Mouse (Mus musculus): Measurements from ENCODE around the gene Smg8. TPM values are rescaled to one million over a fixed set of nuclear protein-coding genes. Genes with fewer than 3 reads are reported as not detected.

Smg8 gene
- total and polyA plus RNA-seq, 2 experiments from 2014 or later: 17.7 to 24.2 TPM

DNA sequence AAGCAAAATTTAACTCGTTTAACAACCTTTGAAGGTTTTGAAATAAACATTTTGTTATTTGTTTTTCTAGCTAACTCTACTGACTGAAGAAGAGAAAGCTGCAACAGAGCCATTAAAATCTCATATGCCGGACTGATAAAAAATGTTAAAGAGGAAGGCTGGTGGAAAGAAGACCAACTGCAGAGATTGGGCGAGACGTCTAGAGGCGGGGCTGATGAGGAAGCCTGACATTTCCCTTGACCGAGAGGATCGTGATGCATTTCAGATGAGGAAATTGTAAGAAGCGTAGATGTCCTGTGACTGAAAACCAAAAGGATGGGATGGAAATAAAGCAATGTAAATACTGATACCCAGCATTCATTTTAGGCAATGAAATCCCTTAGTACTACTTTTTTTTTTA is 35.3 kb upstream of the Smg8 start:
- Histone ChIP-seq H3K9ac (replicated peaks; ENCODE audit: low read length, poor library complexity, severe bottlenecking) (no peak overlapping the region), H3K9me3 (ENCODE audit: low read length) (no peaks in the 10 kb centered on the region), H3K27me3 (ENCODE audit: insufficient read depth, low read length) (no peaks in the 10 kb centered on the region), H3K4me2 (ENCODE audit: low read depth, low read length, poor library complexity, severe bottlenecking) (no peak overlapping the region), H3K4me3 (ENCODE audit: low read depth, low read length) (no peak overlapping the region), H3K27ac (ENCODE audit: low read depth, low read length) (no peak overlapping the region), H3K4me1 (ENCODE audit: insufficient read depth, low read length) (no peaks in the 10 kb centered on the region), H3K36me3 (ENCODE audit: insufficient read depth, low read length) (peaks cover 16% of the 10 kb centered on the region; the same call in 1 of the 2 replicates)
- DNase-seq (ENCODE audit: low spot score) (no peak), ATAC-seq (ENCODE audit: low FRiP score) (no peak)
- 68% methylated on average over 8 of the region's 8 CpGs for WGBS
- no peak for TF ChIP-seq CTCF (IDR thresholded peaks at IDR 0.05)

GRCm38 (mm10) chr11:87110172-87110909 is 23.8 kb upstream of the Smg8 start:
- TF ChIP-seq CTCF (IDR thresholded peaks at IDR 0.05): no peak
- no peak for DNase-seq (ENCODE audit: low spot score)

GRCm38 (mm10) chr11:87109519-87110171 is 23.1 kb upstream of the Smg8 start:
- H3K4me3 ChIP-seq (ENCODE audit: low read depth, low read length): peak overlapping the region; percentile 92
- no peaks in the 10 kb centered on the region for H3K9me3 ChIP-seq (ENCODE audit: low read length)
- peak overlapping the region; percentile 87 for H3K27ac ChIP-seq (ENCODE audit: low read depth, low read length)
- no peaks in the 10 kb centered on the region for H3K36me3 ChIP-seq (ENCODE audit: insufficient read depth, low read length)
- no peaks in the 10 kb centered on the region for H3K27me3 ChIP-seq (ENCODE audit: insufficient read depth, low read length)
- WGBS: under 1% methylated on average over 42 of the region's 42 CpGs
- ATAC-seq (ENCODE audit: low FRiP score): no peak; the same call in 1 of the 2 replicates
- H3K4me2 ChIP-seq (ENCODE audit: low read depth, low read length, poor library complexity, severe bottlenecking): peak overlapping the region; percentile 80
- H3K4me1 ChIP-seq (ENCODE audit: insufficient read depth, low read length): peaks cover 3% of the 10 kb centered on the region; the same call in 1 of the 2 replicates
- H3K9ac ChIP-seq (replicated peaks; ENCODE audit: low read length, poor library complexity, severe bottlenecking): peak overlapping the region; percentile 92
- no peak for TF ChIP-seq CTCF (IDR thresholded peaks at IDR 0.05)
- DNase-seq (ENCODE audit: low spot score): peak; percentile 54

More at GRCm38 (mm10) chr11:87110172-87110909, 23.8 kb upstream of the Smg8 start:
- H3K36me3 ChIP-seq (ENCODE audit: insufficient read depth, low read length): no peaks in the 10 kb centered on the region
- peak overlapping the region; percentile 92 for H3K4me3 ChIP-seq (ENCODE audit: low read depth, low read length)
- peak overlapping the region; percentile 80 for H3K4me2 ChIP-seq (ENCODE audit: low read depth, low read length, poor library complexity, severe bottlenecking)
- H3K27ac ChIP-seq (ENCODE audit: low read depth, low read length): peak overlapping the region; percentile 87
- H3K9me3 ChIP-seq (ENCODE audit: low read length): no peaks in the 10 kb centered on the region
- H3K9ac ChIP-seq (replicated peaks; ENCODE audit: low read length, poor library complexity, severe bottlenecking): peak overlapping the region; percentile 92
- H3K4me1 ChIP-seq (ENCODE audit: insufficient read depth, low read length): peaks cover 3% of the 10 kb centered on the region; the same call in 1 of the 2 replicates
- WGBS: 4% methylated on average over 9 of the region's 9 CpGs
- H3K27me3 ChIP-seq (ENCODE audit: insufficient read depth, low read length): no peaks in the 10 kb centered on the region
- ATAC-seq (ENCODE audit: low FRiP score): no peak

GRCm38 (mm10) chr11:87108755-87109518 is 22.4 kb upstream of the Smg8 start, which contains the start of gene Ska2:
Ska2 (plus strand) TSS chr11:87109234.
- peak; percentile 99 for ATAC-seq (ENCODE audit: low FRiP score)

GRCm38 (mm10) chr11:87108409-87108754 is 21.8 kb upstream of the Smg8 start, which contains the start of gene Prr11:
Prr11 (minus strand) TSS chr11:87108708.
- H3K9ac ChIP-seq (replicated peaks; ENCODE audit: low read length, poor library complexity, severe bottlenecking): peak within 1 kb of the TSS; percentile 92
- peak within 1 kb of the TSS; percentile 87 for H3K27ac ChIP-seq (ENCODE audit: low read depth, low read length)
- WGBS: 0% methylated on average over 14 of the region's 14 CpGs
- no peak for DNase-seq (ENCODE audit: low spot score)
- H3K9me3 ChIP-seq (ENCODE audit: low read length): no peaks in the 10 kb centered on the region
- H3K4me1 ChIP-seq (ENCODE audit: insufficient read depth, low read length): peaks cover 3% of the 10 kb centered on the region; the same call in 1 of the 2 replicates
- no peak for ATAC-seq (ENCODE audit: low FRiP score)
- H3K36me3 ChIP-seq (ENCODE audit: insufficient read depth, low read length): no peaks in the 10 kb centered on the region
- H3K27me3 ChIP-seq (ENCODE audit: insufficient read depth, low read length): no peaks in the 10 kb centered on the region
- H3K4me3 ChIP-seq (ENCODE audit: low read depth, low read length): peak within 1 kb of the TSS; percentile 92
- peak within 1 kb of the TSS; percentile 80 for H3K4me2 ChIP-seq (ENCODE audit: low read depth, low read length, poor library complexity, severe bottlenecking)
- TF ChIP-seq CTCF (IDR thresholded peaks at IDR 0.05): no peak

More at GRCm38 (mm10) chr11:87108755-87109518, 22.4 kb upstream of the Smg8 start, which contains the start of gene Ska2:
- H3K4me2 ChIP-seq (ENCODE audit: low read depth, low read length, poor library complexity, severe bottlenecking): peak within 1 kb of the TSS; percentile 80
- H3K27ac ChIP-seq (ENCODE audit: low read depth, low read length): peak within 1 kb of the TSS; percentile 87
- H3K27me3 ChIP-seq (ENCODE audit: insufficient read depth, low read length): no peaks in the 10 kb centered on the region
- H3K4me1 ChIP-seq (ENCODE audit: insufficient read depth, low read length): peaks cover 3% of the 10 kb centered on the region; the same call in 1 of the 2 replicates
- no peak for TF ChIP-seq CTCF (IDR thresholded peaks at IDR 0.05)
- under 1% methylated on average over 40 of the region's 40 CpGs for whole genome bisulfite sequencing
- peak; percentile 100 for DNase-seq (ENCODE audit: low spot score)
- H3K9me3 ChIP-seq (ENCODE audit: low read length): no peaks in the 10 kb centered on the region
- peak within 1 kb of the TSS; percentile 92 for H3K9ac ChIP-seq (replicated peaks; ENCODE audit: low read length, poor library complexity, severe bottlenecking)
- H3K4me3 ChIP-seq (ENCODE audit: low read depth, low read length): peak within 1 kb of the TSS; percentile 92
- H3K36me3 ChIP-seq (ENCODE audit: insufficient read depth, low read length): no peaks in the 10 kb centered on the region

All from midbrain, postnatal 0 days (tissue).